Mouse (Mus musculus) lung, embryonic 15.5 days (tissue): Measurements from ENCODE around the gene Fbxo48. TPM values are rescaled to one million over a fixed set of nuclear protein-coding genes. Genes with fewer than 3 reads are reported as not detected.

Experiments used
- ATAC-seq: fragments of 200-750 bp; cut with Nextera tagmentation; 2 replicates; pipeline ENCODE4 v1.8.0; 2017; ENCODE audit warnings: moderate number of reproducible peaks, borderline replicate concordance; ENCODE audit not compliant: low FRiP score, low TSS enrichment; ENCODE audit errors: extremely low read depth
- H3K27ac ChIP-seq: fragments of 300-500 bp; sonication (generic); 2 replicates; pipeline ENCODE4 v1.5.1; 2015; ENCODE audit warnings: moderate library complexity, mild to moderate bottlenecking, inconsistent platforms
- H3K27me3 ChIP-seq: fragments of 300-500 bp; sonication (generic); 2 replicates; pipeline ENCODE4 v1.6.1; 2015; ENCODE audit warnings: inconsistent platforms
- H3K36me3 ChIP-seq: fragments of 300-500 bp; sonication (generic); 2 replicates; pipeline ENCODE4 v1.6.1; 2015; ENCODE audit warnings: inconsistent platforms
- H3K4me1 ChIP-seq: fragments of 300-500 bp; sonication (generic); 2 replicates; pipeline ENCODE4 v1.6.1; 2015; ENCODE audit warnings: inconsistent platforms
- H3K4me2 ChIP-seq: fragments of 300-500 bp; sonication (generic); 2 replicates; pipeline ENCODE4 v1.6.1; 2015; ENCODE audit warnings: inconsistent platforms, mild to moderate bottlenecking, moderate library complexity
- H3K4me3 ChIP-seq: fragments of 300-500 bp; sonication (generic); 2 replicates; pipeline ENCODE4 v1.5.1; 2015; ENCODE audit warnings: mild to moderate bottlenecking, inconsistent platforms
- H3K9ac ChIP-seq: fragments of 300-500 bp; sonication (generic); 2 replicates; pipeline ENCODE4 v1.6.1; 2015; ENCODE audit warnings: inconsistent platforms
- H3K9me3 ChIP-seq: fragments of 300-500 bp; sonication (generic); 2 replicates; pipeline ENCODE4 v1.6.1; 2016; ENCODE audit warnings: inconsistent platforms
- WGBS: fragments of 180-500 bp; shearing (Covaris S2); methylation state at CpG from one replicate; pipeline ENCODE4 v1.1.7; 2015; 5-methylcytosine and 5-hydroxymethylcytosine counted together
- polyA plus RNA-seq: library from polyadenylated mRNA; unstranded; fragments of >200 nt; fragmentation: Nextera tagmentation; extraction: Ambion mirVana; gene quantifications from 2 replicates; pipeline ENCODE4 v1.2.1, GENCODE M21; 2015

The Fbxo48 gene
- polyA plus RNA-seq, 1 experiment from 2014 or later = 2.7 TPM

GRCm38 (mm10) chr11:16976937-16977336 is 25.8 kb downstream of the Fbxo48 start:
- no peaks in the 10 kb centered on the region for H3K27me3 ChIP-seq
- H3K9me3 ChIP-seq = no peaks in the 10 kb centered on the region
- H3K36me3 ChIP-seq = no peaks in the 10 kb centered on the region
- H3K27ac ChIP-seq = no peak overlapping the region
- H3K4me3 ChIP-seq = no peak overlapping the region
- 53% methylated on average over 4 of the region's 4 CpGs for WGBS
- no peak overlapping the region for H3K4me2 ChIP-seq
- H3K4me1 ChIP-seq = no peaks in the 10 kb centered on the region
- no peak overlapping the region for H3K9ac ChIP-seq
- no peak for ATAC-seq

- H3K4me1 ChIP-seq = no peaks in the 10 kb centered on the region
- no peak overlapping the region for H3K9ac ChIP-seq
- no peak for ATAC-seq
- no peak overlapping the region for H3K27ac ChIP-seq
- no peaks in the 10 kb centered on the region for H3K36me3 ChIP-seq
- H3K9me3 ChIP-seq = no peaks in the 10 kb centered on the region
- H3K27me3 ChIP-seq = no peaks in the 10 kb centered on the region
- no peak overlapping the region for H3K4me3 ChIP-seq
- no peak overlapping the region for H3K4me2 ChIP-seq
- WGBS = 55% methylated on average over 2 of the region's 2 CpGs
Observed at GRCm38 (mm10) chr11:16977611-16978010, 26.4 kb downstream of the Fbxo48 start.

GRCm38 (mm10) chr11:16978161-16978707 is 27.1 kb downstream of the Fbxo48 start:
- H3K27ac ChIP-seq = no peak overlapping the region
- no peaks in the 10 kb centered on the region for H3K36me3 ChIP-seq
- no peaks in the 10 kb centered on the region for H3K27me3 ChIP-seq
- 73% methylated on average over 5 of the region's 5 CpGs for WGBS
- no peak overlapping the region for H3K4me3 ChIP-seq
- H3K4me1 ChIP-seq = no peaks in the 10 kb centered on the region
- no peak overlapping the region for H3K9ac ChIP-seq
- no peak overlapping the region for H3K4me2 ChIP-seq
- H3K9me3 ChIP-seq = no peaks in the 10 kb centered on the region
- no peak for ATAC-seq

- Histone ChIP-seq H3K27me3 (no peaks in the 10 kb centered on the region), H3K9ac (no peak overlapping the region), H3K4me2 (no peak overlapping the region), H3K4me3 (no peak overlapping the region), H3K27ac (no peak overlapping the region), H3K4me1 (no peaks in the 10 kb centered on the region), H3K36me3 (no peaks in the 10 kb centered on the region), H3K9me3 (no peaks in the 10 kb centered on the region)
- ATAC-seq = no peak
- WGBS = 73% methylated on average over 7 of the region's 7 CpGs
Observed at GRCm38 (mm10) chr11:16986550-16987187, 35.5 kb downstream of the Fbxo48 start.

GRCm38 (mm10) chr11:16987745-16988328 is 36.7 kb downstream of the Fbxo48 start:
- H3K4me1 ChIP-seq = no peaks in the 10 kb centered on the region
- H3K36me3 ChIP-seq = no peaks in the 10 kb centered on the region
- no peaks in the 10 kb centered on the region for H3K27me3 ChIP-seq
- H3K4me3 ChIP-seq = no peak overlapping the region
- ATAC-seq = no peak
- H3K4me2 ChIP-seq = no peak overlapping the region
- H3K9ac ChIP-seq = no peak overlapping the region
- 71% methylated on average over 6 of the region's 6 CpGs for WGBS
- H3K27ac ChIP-seq = no peak overlapping the region
- H3K9me3 ChIP-seq = no peaks in the 10 kb centered on the region

- Histone ChIP-seq H3K27ac (no peak overlapping the region), H3K4me2 (no peak overlapping the region), H3K9me3 (no peaks in the 10 kb centered on the region), H3K4me3 (no peak overlapping the region), H3K4me1 (no peaks in the 10 kb centered on the region), H3K27me3 (no peaks in the 10 kb centered on the region), H3K36me3 (no peaks in the 10 kb centered on the region), H3K9ac (no peak overlapping the region)
- 80% methylated on average over 5 of the region's 5 CpGs for WGBS
- ATAC-seq = no peak
Observed at GRCm38 (mm10) chr11:16989885-16990284, 38.7 kb downstream of the Fbxo48 start.

- Histone ChIP-seq H3K36me3 (no peaks in the 10 kb centered on the region), H3K4me1 (no peaks in the 10 kb centered on the region), H3K9ac (no peak overlapping the region), H3K9me3 (no peaks in the 10 kb centered on the region), H3K4me2 (no peak overlapping the region), H3K4me3 (no peak overlapping the region), H3K27me3 (no peaks in the 10 kb centered on the region), H3K27ac (no peak overlapping the region)
- WGBS = 71% methylated on average over 6 of the region's 6 CpGs
- no peak for ATAC-seq
Observed at GRCm38 (mm10) chr11:16992880-16993279, 41.7 kb downstream of the Fbxo48 start.

GRCm38 (mm10) chr11:16996818-16997217 is 45.6 kb downstream of the Fbxo48 start:
- Histone ChIP-seq H3K27ac (no peak overlapping the region), H3K9ac (no peak overlapping the region), H3K9me3 (no peaks in the 10 kb centered on the region), H3K4me2 (no peak overlapping the region), H3K36me3 (no peaks in the 10 kb centered on the region), H3K4me3 (no peak overlapping the region), H3K27me3 (no peaks in the 10 kb centered on the region), H3K4me1 (no peaks in the 10 kb centered on the region)
- ATAC-seq = no peak

GRCm38 (mm10) chr11:16997465-16997864 is 46.3 kb downstream of the Fbxo48 start:
- Histone ChIP-seq H3K9ac (no peak overlapping the region), H3K27me3 (no peaks in the 10 kb centered on the region), H3K4me3 (no peak overlapping the region), H3K9me3 (no peaks in the 10 kb centered on the region), H3K36me3 (no peaks in the 10 kb centered on the region), H3K27ac (no peak overlapping the region), H3K4me1 (no peaks in the 10 kb centered on the region), H3K4me2 (no peak overlapping the region)
- ATAC-seq = no peak

- Histone ChIP-seq H3K27ac (no peak overlapping the region), H3K4me2 (no peak overlapping the region), H3K9ac (no peak overlapping the region), H3K27me3 (no peaks in the 10 kb centered on the region), H3K4me3 (no peak overlapping the region), H3K36me3 (no peaks in the 10 kb centered on the region), H3K9me3 (no peaks in the 10 kb centered on the region), H3K4me1 (no peaks in the 10 kb centered on the region)
- ATAC-seq = no peak
- 75% methylated on average over 4 of the region's 4 CpGs for WGBS
Observed at GRCm38 (mm10) chr11:16999387-16999786, 48.2 kb downstream of the Fbxo48 start.

GRCm38 (mm10) chr11:16999933-17000332 is 48.8 kb downstream of the Fbxo48 start:
- H3K4me2 ChIP-seq = no peak overlapping the region
- H3K4me1 ChIP-seq = no peaks in the 10 kb centered on the region
- H3K9me3 ChIP-seq = no peaks in the 10 kb centered on the region
- ATAC-seq = no peak
- H3K9ac ChIP-seq = no peak overlapping the region
- H3K36me3 ChIP-seq = no peaks in the 10 kb centered on the region
- no peaks in the 10 kb centered on the region for H3K27me3 ChIP-seq
- H3K27ac ChIP-seq = no peak overlapping the region
- H3K4me3 ChIP-seq = no peak overlapping the region

GRCm38 (mm10) chr11:17000353-17001334 is 49.5 kb downstream of the Fbxo48 start:
- Histone ChIP-seq H3K4me2 (no peak overlapping the region), H3K36me3 (no peaks in the 10 kb centered on the region)
- ATAC-seq = no peak

More at GRCm38 (mm10) chr11:17000353-17001334, 49.5 kb downstream of the Fbxo48 start:
- Histone ChIP-seq H3K27me3 (no peaks in the 10 kb centered on the region), H3K27ac (no peak overlapping the region), H3K4me1 (no peaks in the 10 kb centered on the region), H3K4me3 (no peak overlapping the region), H3K9ac (no peak overlapping the region), H3K9me3 (no peaks in the 10 kb centered on the region)
- WGBS = 67% methylated on average over 9 of the region's 9 CpGs
